Mouse (Mus musculus): ENCODE measurements around the gene Hrh2. TPM values are rescaled to one million over a fixed set of nuclear protein-coding genes. Genes with fewer than 3 reads are reported as not detected.

The Hrh2 gene
- polyA plus RNA-seq (2015; fragmentation: Nextera tagmentation; extraction: Ambion mirVana), result 0.04 and 0.09 TPM in 2 replicates

DNA sequence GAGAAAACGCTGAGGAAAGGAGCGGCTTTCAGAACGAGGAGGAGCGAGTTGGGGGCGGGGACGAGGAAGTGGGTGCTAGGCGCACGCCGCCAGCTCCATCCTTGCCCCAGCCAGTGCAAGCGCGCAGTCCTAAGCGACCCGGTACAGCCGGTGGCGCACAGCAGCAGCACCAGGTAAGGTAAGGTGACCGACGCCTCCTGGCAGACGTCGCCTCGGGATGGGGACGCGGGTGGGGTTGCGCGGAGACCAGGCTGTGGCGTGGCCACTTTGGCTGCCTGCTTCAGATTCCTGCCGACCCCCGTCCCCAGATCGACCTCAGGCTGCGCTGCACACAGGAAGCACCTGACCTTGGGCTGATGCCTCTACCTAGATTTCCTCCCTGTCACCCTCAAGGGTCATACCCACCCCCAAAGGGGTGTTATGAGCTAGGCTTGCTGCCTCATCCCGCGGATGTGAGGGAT lies at the start of gene Hrh2:
TSS of gene Hrh2 (plus strand) at position 109 of the 461 bp plus-strand sequence.
- no peak for ATAC-seq
- Histone ChIP-seq H3K4me2 (ENCODE audit: low read depth, low read length) (peak within 1 kb of the TSS; percentile 44), H3K4me1 (ENCODE audit: control insufficient read depth, insufficient read depth, low read length) (no peaks in the 10 kb centered on the region), H3K36me3 (ENCODE audit: control insufficient read depth, insufficient read depth, low read length) (no peaks in the 10 kb centered on the region), H3K9me3 (ENCODE audit: control insufficient read depth, low read length) (no peaks in the 10 kb centered on the region), H3K9ac (ENCODE audit: low read depth, low read length) (no peak within 1 kb of the TSS), H3K27me3 (replicated peaks; ENCODE audit: control insufficient read depth, insufficient read depth, low read length) (peaks cover 10% of the 10 kb centered on the region), H3K4me3 (ENCODE audit: low read length) (peak within 1 kb of the TSS; percentile 31), H3K27ac (ENCODE audit: low read length) (no peak within 1 kb of the TSS)
- WGBS, result 2% methylated on average over 30 of the region's 31 CpGs

DNA sequence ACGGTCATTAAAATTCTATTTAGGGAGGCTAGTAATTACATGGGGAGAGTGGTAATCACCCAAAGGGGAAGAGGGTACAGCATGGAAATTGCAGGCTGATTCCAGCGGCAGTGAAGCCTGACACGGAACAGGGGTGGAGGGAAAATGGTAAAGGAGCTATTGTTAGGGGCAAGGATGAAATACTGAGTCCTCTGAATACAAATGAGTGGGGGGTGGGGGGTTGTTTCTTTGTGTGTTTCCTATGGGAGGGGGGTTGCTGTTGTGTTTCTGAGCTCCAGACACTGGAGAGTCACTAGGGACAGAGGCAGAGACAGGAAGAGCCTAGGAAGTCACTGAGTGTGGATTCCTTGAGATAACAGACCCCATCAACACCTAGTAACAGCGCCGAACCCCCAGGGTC lies 48.1 kb upstream of the Hrh2 start:
- H3K9ac ChIP-seq (ENCODE audit: low read depth, low read length), result no peak overlapping the region
- no peaks in the 10 kb centered on the region for H3K4me1 ChIP-seq (ENCODE audit: control insufficient read depth, insufficient read depth, low read length)
- no peak overlapping the region for H3K4me3 ChIP-seq (ENCODE audit: low read length)
- no peak overlapping the region for H3K4me2 ChIP-seq (ENCODE audit: low read depth, low read length)
- no peaks in the 10 kb centered on the region for H3K9me3 ChIP-seq (ENCODE audit: control insufficient read depth, low read length)
- H3K36me3 ChIP-seq (ENCODE audit: control insufficient read depth, insufficient read depth, low read length), result no peaks in the 10 kb centered on the region
- no peak for ATAC-seq
- 47% methylated on average over 5 of the region's 5 CpGs for WGBS
- H3K27ac ChIP-seq (ENCODE audit: low read length), result no peak overlapping the region
- no peaks in the 10 kb centered on the region; the same call in 1 of the 2 replicates for H3K27me3 ChIP-seq (replicated peaks; ENCODE audit: control insufficient read depth, insufficient read depth, low read length)

DNA sequence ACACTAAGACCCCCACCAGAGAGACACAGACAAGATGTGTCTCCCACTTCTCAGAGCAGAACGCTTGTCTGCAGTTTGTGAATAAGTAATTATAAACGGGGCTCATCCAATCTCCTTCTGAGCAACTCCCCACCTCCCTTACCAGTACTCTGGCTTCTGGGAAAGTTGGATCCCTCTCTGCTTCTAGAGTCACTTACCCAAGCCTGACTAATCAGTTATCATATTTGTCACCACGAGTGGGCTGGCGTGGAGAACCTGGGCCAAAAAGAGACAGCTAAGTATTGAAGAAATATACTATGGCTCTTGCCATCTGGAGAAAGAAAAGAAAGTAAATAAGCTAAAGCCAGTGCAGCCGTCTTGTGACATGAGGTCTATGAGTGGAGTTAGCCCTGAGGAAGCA lies 47.3 kb upstream of the Hrh2 start:
- no peaks in the 10 kb centered on the region; the same call in 1 of the 2 replicates for H3K27me3 ChIP-seq (replicated peaks; ENCODE audit: control insufficient read depth, insufficient read depth, low read length)
- no peak overlapping the region for H3K27ac ChIP-seq (ENCODE audit: low read length)
- WGBS, result 69% methylated on average over 5 of the region's 5 CpGs
- no peaks in the 10 kb centered on the region for H3K4me1 ChIP-seq (ENCODE audit: control insufficient read depth, insufficient read depth, low read length)
- H3K4me3 ChIP-seq (ENCODE audit: low read length), result no peak overlapping the region
- H3K36me3 ChIP-seq (ENCODE audit: control insufficient read depth, insufficient read depth, low read length), result no peaks in the 10 kb centered on the region
- H3K9me3 ChIP-seq (ENCODE audit: control insufficient read depth, low read length), result no peaks in the 10 kb centered on the region
- ATAC-seq, result no peak
- no peak overlapping the region for H3K9ac ChIP-seq (ENCODE audit: low read depth, low read length)
- H3K4me2 ChIP-seq (ENCODE audit: low read depth, low read length), result no peak overlapping the region

DNA sequence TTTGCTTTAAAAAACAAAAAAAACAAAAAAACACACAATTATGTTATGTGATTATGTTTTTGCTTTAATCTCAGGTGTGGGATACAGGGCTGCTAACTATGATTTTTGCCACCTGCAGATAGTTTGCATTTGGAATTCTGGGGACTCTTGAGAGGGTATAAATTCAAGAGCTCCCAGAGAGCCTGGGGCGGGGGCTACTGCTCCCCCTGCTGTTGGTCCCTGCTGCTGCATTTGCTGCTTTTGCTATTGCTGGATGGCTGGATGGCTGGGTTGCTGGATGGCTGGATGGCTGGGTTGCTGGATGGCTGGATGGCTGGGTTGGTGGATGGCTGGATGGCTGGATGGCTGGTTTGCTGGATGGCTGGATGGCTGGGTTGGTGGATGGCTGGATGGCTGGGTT lies 44.6 kb upstream of the Hrh2 start:
- no peaks in the 10 kb centered on the region for H3K9me3 ChIP-seq (ENCODE audit: control insufficient read depth, low read length)
- H3K4me3 ChIP-seq (ENCODE audit: low read length), result no peak overlapping the region
- H3K27me3 ChIP-seq (replicated peaks; ENCODE audit: control insufficient read depth, insufficient read depth, low read length), result no peaks in the 10 kb centered on the region; the same call in 1 of the 2 replicates
- no peaks in the 10 kb centered on the region for H3K36me3 ChIP-seq (ENCODE audit: control insufficient read depth, insufficient read depth, low read length)
- ATAC-seq, result no peak
- no peak overlapping the region for H3K27ac ChIP-seq (ENCODE audit: low read length)
- WGBS, result 67% methylated on average over 1 of the region's 1 CpGs
- H3K4me1 ChIP-seq (ENCODE audit: control insufficient read depth, insufficient read depth, low read length), result no peaks in the 10 kb centered on the region
- H3K9ac ChIP-seq (ENCODE audit: low read depth, low read length), result no peak overlapping the region
- no peak overlapping the region for H3K4me2 ChIP-seq (ENCODE audit: low read depth, low read length)

DNA sequence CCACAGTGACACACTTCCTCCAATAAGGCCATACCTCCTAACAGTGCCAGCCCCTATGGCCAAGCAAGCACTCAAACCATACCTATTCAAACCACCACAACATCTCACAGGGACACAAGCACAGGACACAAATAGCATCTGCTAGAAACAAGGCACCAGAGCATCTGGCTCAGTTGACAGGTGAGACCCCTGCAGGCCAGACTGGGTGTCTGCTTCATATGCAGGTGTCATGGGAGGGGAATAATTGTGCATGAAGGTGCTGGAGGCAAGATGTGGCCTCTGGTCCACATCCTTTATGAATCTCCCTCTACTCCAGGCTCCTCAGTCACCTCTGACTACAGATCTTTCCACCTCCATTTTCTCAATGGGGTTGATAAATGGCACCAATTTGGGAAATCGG lies 39.5 kb upstream of the Hrh2 start:
- Histone ChIP-seq H3K36me3 (ENCODE audit: control insufficient read depth, insufficient read depth, low read length) (no peaks in the 10 kb centered on the region), H3K9me3 (ENCODE audit: control insufficient read depth, low read length) (no peaks in the 10 kb centered on the region), H3K4me1 (ENCODE audit: control insufficient read depth, insufficient read depth, low read length) (no peaks in the 10 kb centered on the region), H3K4me3 (ENCODE audit: low read length) (no peak overlapping the region), H3K27me3 (replicated peaks; ENCODE audit: control insufficient read depth, insufficient read depth, low read length) (no peaks in the 10 kb centered on the region), H3K27ac (ENCODE audit: low read length) (no peak overlapping the region), H3K4me2 (ENCODE audit: low read depth, low read length) (no peak overlapping the region), H3K9ac (ENCODE audit: low read depth, low read length) (no peak overlapping the region)
- no peak for ATAC-seq
- WGBS, result 88% methylated on average over 1 of the region's 1 CpGs

DNA sequence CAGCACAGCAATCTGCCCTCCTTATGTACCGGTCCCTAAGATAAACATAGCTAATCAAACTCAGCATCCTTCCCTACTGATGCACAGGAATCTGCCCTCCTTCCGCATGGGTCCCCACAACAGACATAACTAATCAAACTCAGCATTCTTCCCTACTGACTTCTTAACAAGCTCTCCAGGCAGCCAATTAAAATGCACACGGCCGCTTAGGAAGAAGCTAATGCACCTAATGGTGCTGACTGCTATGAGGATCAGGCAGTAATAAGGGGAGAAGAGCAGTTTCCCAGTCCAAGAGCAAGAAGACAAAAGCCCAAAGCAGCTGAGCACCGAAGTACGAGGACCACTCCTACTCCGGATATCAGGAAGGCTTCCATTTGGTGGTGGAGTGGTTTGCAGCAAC lies 39.0 kb upstream of the Hrh2 start:
- Histone ChIP-seq H3K4me3 (ENCODE audit: low read length) (no peak overlapping the region), H3K36me3 (ENCODE audit: control insufficient read depth, insufficient read depth, low read length) (no peaks in the 10 kb centered on the region), H3K27ac (ENCODE audit: low read length) (no peak overlapping the region), H3K9ac (ENCODE audit: low read depth, low read length) (no peak overlapping the region), H3K9me3 (ENCODE audit: control insufficient read depth, low read length) (no peaks in the 10 kb centered on the region), H3K4me2 (ENCODE audit: low read depth, low read length) (no peak overlapping the region), H3K4me1 (ENCODE audit: control insufficient read depth, insufficient read depth, low read length) (no peaks in the 10 kb centered on the region), H3K27me3 (replicated peaks; ENCODE audit: control insufficient read depth, insufficient read depth, low read length) (no peaks in the 10 kb centered on the region)
- WGBS, result 58% methylated on average over 7 of the region's 7 CpGs
- ATAC-seq, result no peak

DNA sequence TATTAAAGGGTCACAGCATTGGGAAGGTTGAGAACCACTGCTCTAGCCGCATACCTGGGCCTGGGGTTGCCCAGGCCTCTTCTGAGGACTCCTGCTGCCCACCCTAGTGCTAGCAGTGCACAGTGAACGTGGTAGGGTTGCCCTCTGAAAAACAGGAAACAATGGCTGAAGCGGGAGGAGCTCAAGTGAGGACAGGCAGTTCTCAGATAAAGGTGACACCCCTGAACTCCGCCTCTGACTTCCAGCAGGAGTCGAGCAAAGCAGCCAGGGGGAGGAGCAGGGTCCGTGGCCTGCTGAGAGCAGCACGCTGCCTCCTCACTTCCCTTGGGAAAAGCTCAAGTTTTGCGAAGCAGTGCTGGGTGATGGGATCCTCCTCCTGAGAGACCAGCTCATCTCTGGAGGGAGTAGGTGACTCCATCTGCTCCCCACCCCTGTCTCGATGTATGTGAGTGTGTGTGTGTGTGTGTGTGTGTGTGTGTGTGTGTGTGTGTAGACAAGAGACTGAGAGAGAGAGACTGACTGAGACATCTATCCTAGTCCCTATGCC lies 38.2 kb upstream of the Hrh2 start:
- no peak overlapping the region for H3K4me2 ChIP-seq (ENCODE audit: low read depth, low read length)

DNA sequence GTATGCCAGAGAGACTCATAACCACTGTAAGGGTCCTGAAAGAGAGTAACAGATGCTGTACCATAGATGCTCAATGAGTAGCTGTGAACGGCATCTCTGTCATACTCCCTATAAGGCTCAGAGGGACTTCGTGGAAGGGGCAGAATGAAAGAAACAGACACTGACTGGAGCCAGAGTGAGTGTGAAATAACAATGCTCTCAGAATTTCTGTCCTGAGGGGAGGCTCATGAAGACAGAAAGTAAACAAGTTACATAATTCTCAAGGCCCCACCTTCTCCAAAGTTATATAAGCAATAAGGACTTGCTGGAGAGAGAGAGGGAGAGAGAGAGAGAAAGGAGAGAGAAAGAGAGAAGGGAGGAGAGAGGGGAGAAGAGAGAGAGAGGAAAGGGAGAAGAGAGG lies 36.1 kb upstream of the Hrh2 start:
- Histone ChIP-seq H3K9me3 (ENCODE audit: control insufficient read depth, low read length) (no peaks in the 10 kb centered on the region), H3K4me3 (ENCODE audit: low read length) (no peak overlapping the region), H3K27me3 (replicated peaks; ENCODE audit: control insufficient read depth, insufficient read depth, low read length) (no peaks in the 10 kb centered on the region), H3K4me1 (ENCODE audit: control insufficient read depth, insufficient read depth, low read length) (no peaks in the 10 kb centered on the region), H3K27ac (ENCODE audit: low read length) (no peak overlapping the region), H3K36me3 (ENCODE audit: control insufficient read depth, insufficient read depth, low read length) (no peaks in the 10 kb centered on the region), H3K9ac (ENCODE audit: low read depth, low read length) (no peak overlapping the region), H3K4me2 (ENCODE audit: low read depth, low read length) (no peak overlapping the region)
- WGBS, result 81% methylated on average over 2 of the region's 2 CpGs
- ATAC-seq, result no peak

More for the DNA sequence above, 38.2 kb upstream of the Hrh2 start:
- H3K27ac ChIP-seq (ENCODE audit: low read length), result no peak overlapping the region
- no peak overlapping the region for H3K4me3 ChIP-seq (ENCODE audit: low read length)
- 16% methylated on average over 9 of the region's 9 CpGs for WGBS
- ATAC-seq, result no peak
- H3K27me3 ChIP-seq (replicated peaks; ENCODE audit: control insufficient read depth, insufficient read depth, low read length), result no peaks in the 10 kb centered on the region
- no peaks in the 10 kb centered on the region for H3K9me3 ChIP-seq (ENCODE audit: control insufficient read depth, low read length)
- no peaks in the 10 kb centered on the region for H3K36me3 ChIP-seq (ENCODE audit: control insufficient read depth, insufficient read depth, low read length)
- H3K4me1 ChIP-seq (ENCODE audit: control insufficient read depth, insufficient read depth, low read length), result no peaks in the 10 kb centered on the region
- H3K9ac ChIP-seq (ENCODE audit: low read depth, low read length), result no peak overlapping the region

DNA sequence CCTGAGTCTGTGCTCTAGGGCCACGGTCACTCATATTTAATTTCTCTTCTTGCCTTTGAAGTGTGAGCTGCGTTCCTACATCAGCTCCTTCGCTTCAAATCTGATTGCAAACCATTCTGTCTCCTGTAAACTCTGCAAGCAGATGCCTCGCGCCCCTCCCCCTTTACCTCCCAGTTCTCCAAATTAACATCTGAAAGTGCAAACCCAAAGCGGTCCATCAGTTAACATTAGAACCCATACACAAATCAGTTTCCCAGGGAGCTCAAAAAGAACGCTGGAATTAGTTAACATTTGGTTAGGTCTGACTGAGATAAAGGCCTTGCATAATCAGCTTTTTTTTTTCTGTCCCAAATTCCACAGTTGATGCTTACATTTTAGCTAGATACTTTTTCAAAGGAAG lies 32.7 kb upstream of the Hrh2 start:
- H3K4me3 ChIP-seq (ENCODE audit: low read length), result no peak overlapping the region

DNA sequence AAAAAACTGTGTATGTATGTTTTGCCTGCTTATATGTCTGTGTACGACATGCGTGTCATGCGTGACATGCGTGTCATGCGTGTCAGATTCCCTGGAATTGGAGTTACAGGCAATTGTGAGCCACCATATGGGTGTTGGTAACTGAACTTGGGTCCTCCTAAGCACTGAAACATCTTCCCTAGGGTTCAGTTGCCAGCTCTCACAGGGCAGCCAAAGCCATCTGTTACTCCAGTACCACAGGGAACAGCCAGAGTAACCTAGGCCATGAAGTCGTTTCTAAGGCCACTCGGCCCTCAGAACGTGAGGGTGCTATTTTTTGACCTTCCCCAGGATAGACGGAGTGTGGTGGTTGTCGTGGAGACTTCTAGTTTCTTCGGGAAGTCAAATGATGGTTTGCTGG lies 32.2 kb upstream of the Hrh2 start:
- Histone ChIP-seq H3K27me3 (replicated peaks; ENCODE audit: control insufficient read depth, insufficient read depth, low read length) (no peaks in the 10 kb centered on the region), H3K4me3 (ENCODE audit: low read length) (no peak overlapping the region), H3K4me1 (ENCODE audit: control insufficient read depth, insufficient read depth, low read length) (no peaks in the 10 kb centered on the region), H3K9me3 (ENCODE audit: control insufficient read depth, low read length) (no peaks in the 10 kb centered on the region), H3K36me3 (ENCODE audit: control insufficient read depth, insufficient read depth, low read length) (no peaks in the 10 kb centered on the region), H3K27ac (ENCODE audit: low read length) (no peak overlapping the region), H3K9ac (ENCODE audit: low read depth, low read length) (no peak overlapping the region), H3K4me2 (ENCODE audit: low read depth, low read length) (no peak overlapping the region)
- 69% methylated on average over 11 of the region's 11 CpGs for WGBS
- ATAC-seq, result no peak

More for the DNA sequence above, 32.7 kb upstream of the Hrh2 start:
- H3K27ac ChIP-seq (ENCODE audit: low read length), result no peak overlapping the region
- no peak overlapping the region for H3K9ac ChIP-seq (ENCODE audit: low read depth, low read length)
- 20% methylated on average over 7 of the region's 7 CpGs for WGBS
- no peaks in the 10 kb centered on the region for H3K9me3 ChIP-seq (ENCODE audit: control insufficient read depth, low read length)
- ATAC-seq, result no peak
- no peaks in the 10 kb centered on the region for H3K4me1 ChIP-seq (ENCODE audit: control insufficient read depth, insufficient read depth, low read length)
- H3K27me3 ChIP-seq (replicated peaks; ENCODE audit: control insufficient read depth, insufficient read depth, low read length), result no peaks in the 10 kb centered on the region
- H3K36me3 ChIP-seq (ENCODE audit: control insufficient read depth, insufficient read depth, low read length), result no peaks in the 10 kb centered on the region
- H3K4me2 ChIP-seq (ENCODE audit: low read depth, low read length), result no peak overlapping the region
